Mouse (Mus musculus) myocyte (in vitro differentiated cells): Measurements from ENCODE around the gene 1300017J02Rik. TPM values are rescaled to one million over a fixed set of nuclear protein-coding genes. Genes with fewer than 3 reads are reported as not detected.

Source experiments
- H3K27me3 ChIP-seq: one replicate; pipeline ENCODE4 v1.6.1; 2011; ENCODE audit not compliant: control insufficient read depth, insufficient read depth, insufficient read length
- H3K36me3 ChIP-seq: one replicate; pipeline ENCODE4 v1.6.1; 2011; ENCODE audit not compliant: control insufficient read depth, insufficient read depth
- H3K4me2 ChIP-seq: one replicate; pipeline ENCODE4 v1.6.1; 2011; ENCODE audit warnings: low read depth, control low read depth
- H3K4me3 ChIP-seq: one replicate; pipeline ENCODE4 v1.5.1; 2011; ENCODE audit warnings: mild to moderate bottlenecking, control low read depth, moderate library complexity
- H3K79me2 ChIP-seq: one replicate; pipeline ENCODE4 v1.6.1; 2011; ENCODE audit not compliant: control insufficient read depth, insufficient read depth
- H3ac ChIP-seq: one replicate; pipeline ENCODE4 v1.6.1; 2011; ENCODE audit not compliant: control insufficient read depth, insufficient read length
- CEBPB ChIP-seq: IDR thresholded peaks from 2 replicates; pipeline ENCODE4 v1.6.1; 2011; ENCODE audit warnings: mild to moderate bottlenecking, moderate library complexity; ENCODE audit not compliant: poor library complexity, insufficient read depth, severe bottlenecking
- E2F4 ChIP-seq: IDR thresholded peaks from one replicate; pipeline ENCODE4 v1.6.1; 2011; ENCODE audit warnings: mild to moderate bottlenecking, control low read depth, moderate library complexity; ENCODE audit not compliant: insufficient read depth
- MAX ChIP-seq: IDR thresholded peaks from one replicate; pipeline ENCODE4 v1.6.1; 2011; ENCODE audit warnings: low read depth, mild to moderate bottlenecking, control low read depth
- MYOD1 ChIP-seq, 3 experiments: IDR thresholded peaks; one replicate each; pipeline ENCODE4 v1.6.1; 2011; ENCODE audit warnings: control low read depth in 2 of 3, low read depth in 2 of 3, mild to moderate bottlenecking in 2 of 3, moderate library complexity in 1 of 3; ENCODE audit not compliant: insufficient read length in 2 of 3, control insufficient read depth in 1 of 3
- MYOG ChIP-seq, 3 experiments: IDR thresholded peaks; one replicate each; pipeline ENCODE4 v1.6.1; 2011; ENCODE audit warnings: control low read depth in 2 of 3, low read depth in 2 of 3, mild to moderate bottlenecking in 2 of 3; ENCODE audit not compliant: insufficient read length in 2 of 3, control insufficient read depth in 1 of 3, insufficient read depth in 1 of 3
- POLR2A ChIP-seq: IDR thresholded peaks from one replicate; pipeline ENCODE4 v1.6.1; 2011; ENCODE audit warnings: low read depth, mild to moderate bottlenecking, control low read depth, moderate library complexity; ENCODE audit not compliant: insufficient read length
- POLR2AphosphoS2 ChIP-seq: IDR thresholded peaks from one replicate; pipeline ENCODE4 v1.6.1; 2011; ENCODE audit warnings: low read depth, control low read depth; ENCODE audit not compliant: insufficient read length
- REST ChIP-seq: IDR thresholded peaks from one replicate; pipeline ENCODE4 v1.6.1; 2011; ENCODE audit warnings: mild to moderate bottlenecking, control low read depth, moderate library complexity; ENCODE audit not compliant: insufficient read depth, insufficient read length
- SRF ChIP-seq: IDR thresholded peaks from one replicate; pipeline ENCODE4 v1.6.1; 2011; ENCODE audit warnings: low read depth; ENCODE audit not compliant: control insufficient read depth, insufficient read length
- TCF12 ChIP-seq: IDR thresholded peaks from one replicate; pipeline ENCODE4 v1.6.1; 2011; ENCODE audit warnings: mild to moderate bottlenecking, control low read depth; ENCODE audit not compliant: poor library complexity, insufficient read depth, severe bottlenecking
- TCF3 ChIP-seq: IDR thresholded peaks from one replicate; pipeline ENCODE4 v1.6.1; 2011; ENCODE audit warnings: low read depth, control low read depth; ENCODE audit not compliant: insufficient read length
- USF1 ChIP-seq: IDR thresholded peaks from one replicate; pipeline ENCODE4 v1.6.1; 2011; ENCODE audit warnings: low read depth, mild to moderate bottlenecking, control low read depth, moderate library complexity
- polyA plus RNA-seq: library from polyadenylated mRNA; unstranded; fragments of >200 nt; fragmentation: generic; extraction: Trizol; gene quantifications from one replicate; pipeline ENCODE4 v1.2.1, GENCODE M21; 2012; ENCODE audit warnings: missing spikeins

1300017J02Rik gene
- polyA plus RNA-seq, 1 experiment: 0.17 TPM

GRCm38 (mm10) chr9:103226806-103227205, 78.1 kb downstream of the 1300017J02Rik start:
- no peaks in the 10 kb centered on the region for H3K36me3 ChIP-seq
- no peaks in the 10 kb centered on the region for H3K79me2 ChIP-seq
- no peak overlapping the region for H3K4me2 ChIP-seq
- no peak for TF ChIP-seq SRF
- TF ChIP-seq TCF3: no peak
- TF ChIP-seq CEBPB: no peak
- TF ChIP-seq MYOD1 (IDR thresholded peaks at IDR 0.05; ENCODE audit: control insufficient read depth in 1 of 3, insufficient read length in 2 of 3, low read depth in 2 of 3): no peak
- TF ChIP-seq MAX: no peak
- no peak for TF ChIP-seq REST
- no peak for TF ChIP-seq E2F4
- TF ChIP-seq TCF12: no peak
- TF ChIP-seq MYOG (IDR thresholded peaks at IDR 0.05; ENCODE audit: control insufficient read depth in 1 of 3, insufficient read depth in 1 of 3, insufficient read length in 2 of 3, low read depth in 2 of 3): no peak
- TF ChIP-seq POLR2A: no peak
- TF ChIP-seq USF1: no peak
- no peak for TF ChIP-seq POLR2AphosphoS2
- H3K27me3 ChIP-seq: peaks cover 13% of the 10 kb centered on the region
- no peak overlapping the region for H3K4me3 ChIP-seq
- no peak overlapping the region for H3ac ChIP-seq

GRCm38 (mm10) chr9:103225464-103225863, 79.4 kb downstream of the 1300017J02Rik start:
- H3K27me3 ChIP-seq: peaks cover 13% of the 10 kb centered on the region
- H3K36me3 ChIP-seq: no peaks in the 10 kb centered on the region
- H3K4me3 ChIP-seq: no peak overlapping the region
- H3K4me2 ChIP-seq: no peak overlapping the region
- H3ac ChIP-seq: no peak overlapping the region
- TF ChIP-seq POLR2A (no peak), POLR2AphosphoS2 (no peak), TCF12 (no peak), MYOG (IDR thresholded peaks at IDR 0.05; ENCODE audit: control insufficient read depth in 1 of 3, insufficient read depth in 1 of 3, insufficient read length in 2 of 3, low read depth in 2 of 3) (no peak), REST (no peak), MAX (no peak), E2F4 (no peak), USF1 (no peak), CEBPB (no peak), TCF3 (no peak), SRF (no peak), MYOD1 (IDR thresholded peaks at IDR 0.05; ENCODE audit: control insufficient read depth in 1 of 3, insufficient read length in 2 of 3, low read depth in 2 of 3) (no peak)
- H3K79me2 ChIP-seq: no peaks in the 10 kb centered on the region

- TF ChIP-seq MYOG (IDR thresholded peaks at IDR 0.05; ENCODE audit: control insufficient read depth in 1 of 3, insufficient read depth in 1 of 3, insufficient read length in 2 of 3, low read depth in 2 of 3) (no peak), CEBPB (no peak), TCF3 (no peak), POLR2AphosphoS2 (no peak), SRF (no peak), MAX (no peak), TCF12 (no peak), USF1 (no peak), E2F4 (no peak), REST (no peak), POLR2A (no peak)
- no peak overlapping the region for H3ac ChIP-seq
- H3K79me2 ChIP-seq: no peaks in the 10 kb centered on the region
- no peak overlapping the region for H3K4me3 ChIP-seq
- H3K27me3 ChIP-seq: peaks cover 14% of the 10 kb centered on the region
- H3K4me2 ChIP-seq: no peak overlapping the region
- H3K36me3 ChIP-seq: no peaks in the 10 kb centered on the region
These were observed 80.2 kb downstream of the 1300017J02Rik start for GRCm38 (mm10) chr9:103224721-103225120.

- Histone ChIP-seq H3K4me2 (no peak overlapping the region), H3K27me3 (peaks cover 21% of the 10 kb centered on the region), H3K36me3 (no peaks in the 10 kb centered on the region), H3K79me2 (no peaks in the 10 kb centered on the region), H3K4me3 (no peak overlapping the region), H3ac (no peak overlapping the region)
- TF ChIP-seq MYOG (IDR thresholded peaks at IDR 0.05; ENCODE audit: control insufficient read depth in 1 of 3, insufficient read depth in 1 of 3, insufficient read length in 2 of 3, low read depth in 2 of 3) (no peak), TCF12 (no peak), POLR2AphosphoS2 (no peak), CEBPB (no peak), POLR2A (no peak), MYOD1 (IDR thresholded peaks at IDR 0.05; ENCODE audit: control insufficient read depth in 1 of 3, insufficient read length in 2 of 3, low read depth in 2 of 3) (no peak), MAX (no peak), REST (no peak), SRF (no peak), TCF3 (no peak), E2F4 (no peak), USF1 (no peak)
These were observed 90.6 kb downstream of the 1300017J02Rik start for GRCm38 (mm10) chr9:103214281-103214680.

- Histone ChIP-seq H3ac (no peak overlapping the region), H3K4me3 (no peak overlapping the region), H3K4me2 (no peak overlapping the region), H3K36me3 (no peaks in the 10 kb centered on the region), H3K27me3 (peaks cover 21% of the 10 kb centered on the region), H3K79me2 (no peaks in the 10 kb centered on the region)
- TF ChIP-seq REST: no peak
- TF ChIP-seq TCF12: no peak
- no peak for TF ChIP-seq MYOG (IDR thresholded peaks at IDR 0.05; ENCODE audit: control insufficient read depth in 1 of 3, insufficient read depth in 1 of 3, insufficient read length in 2 of 3, low read depth in 2 of 3)
- TF ChIP-seq POLR2A: no peak
- TF ChIP-seq MAX: no peak
- TF ChIP-seq USF1: no peak
- TF ChIP-seq SRF: no peak
- no peak for TF ChIP-seq E2F4
- TF ChIP-seq POLR2AphosphoS2: no peak
- no peak for TF ChIP-seq CEBPB
- no peak for TF ChIP-seq MYOD1 (IDR thresholded peaks at IDR 0.05; ENCODE audit: control insufficient read depth in 1 of 3, insufficient read length in 2 of 3, low read depth in 2 of 3)
- no peak for TF ChIP-seq TCF3
These were observed 91.3 kb downstream of the 1300017J02Rik start for GRCm38 (mm10) chr9:103213631-103214030.
